Mouse (Mus musculus) heart, adult 9 months (tissue): Measurements from ENCODE around the gene Prickle2.

Experiments used
- DNase-seq, 2 experiments: peaks; one replicate each; pipeline ENCODE4 v3.0.0; 2022; ENCODE audit warnings: low spot score in 2 of 2

Prickle2 gene

GRCm38 (mm10) chr6:92589381-92590065, 116.4 kb downstream of the Prickle2 start:
- DNase-seq, result no peak

GRCm38 (mm10) chr6:92584026-92584425, 121.9 kb downstream of the Prickle2 start:
- no peak for DNase-seq

- no peak for DNase-seq
Observed at GRCm38 (mm10) chr6:92575227-92575626, 130.7 kb downstream of the Prickle2 start.

- no peak for DNase-seq
Observed at GRCm38 (mm10) chr6:92572139-92572538, 133.8 kb downstream of the Prickle2 start.

GRCm38 (mm10) chr6:92570090-92570489, 135.9 kb downstream of the Prickle2 start:
- no peak for DNase-seq

- no peak for DNase-seq
Observed at GRCm38 (mm10) chr6:92569283-92569682, 136.7 kb downstream of the Prickle2 start.

GRCm38 (mm10) chr6:92559261-92559660, 146.7 kb downstream of the Prickle2 start:
- no peak for DNase-seq

GRCm38 (mm10) chr6:92555675-92556074, 150.3 kb downstream of the Prickle2 start:
- peak in 1 of 2 experiments; percentile 14 for DNase-seq

- DNase-seq, result no peak
Observed at GRCm38 (mm10) chr6:92553086-92553485, 152.9 kb downstream of the Prickle2 start.

- DNase-seq, result no peak
Observed at GRCm38 (mm10) chr6:92549246-92549645, 156.7 kb downstream of the Prickle2 start.

GRCm38 (mm10) chr6:92545204-92545603, 160.8 kb downstream of the Prickle2 start:
- DNase-seq, result no peak

- DNase-seq, result no peak
Observed at GRCm38 (mm10) chr6:92543825-92544224, 162.1 kb downstream of the Prickle2 start.

GRCm38 (mm10) chr6:92542402-92543101, 163.4 kb downstream of the Prickle2 start:
- DNase-seq, result peak in 1 of 2 experiments; percentile 22

GRCm38 (mm10) chr6:92534226-92535031, 171.5 kb downstream of the Prickle2 start:
- DNase-seq, result peak; percentile 68 to 81

GRCm38 (mm10) chr6:92533306-92534063, 172.5 kb downstream of the Prickle2 start:
- no peak for DNase-seq

- DNase-seq, result no peak
Observed at GRCm38 (mm10) chr6:92532896-92533295, 173.1 kb downstream of the Prickle2 start.

- DNase-seq, result no peak
Observed at GRCm38 (mm10) chr6:92532331-92532730, 173.6 kb downstream of the Prickle2 start.

GRCm38 (mm10) chr6:92526212-92526611, 179.7 kb downstream of the Prickle2 start:
- DNase-seq, result no peak

GRCm38 (mm10) chr6:92525646-92526045, 180.3 kb downstream of the Prickle2 start:
- DNase-seq, result no peak

GRCm38 (mm10) chr6:92521526-92522075, 184.4 kb downstream of the Prickle2 start:
- DNase-seq, result peak; percentile 23 to 54
